Mouse (Mus musculus): ENCODE data around the gene Palmd.

The Palmd gene

DNA sequence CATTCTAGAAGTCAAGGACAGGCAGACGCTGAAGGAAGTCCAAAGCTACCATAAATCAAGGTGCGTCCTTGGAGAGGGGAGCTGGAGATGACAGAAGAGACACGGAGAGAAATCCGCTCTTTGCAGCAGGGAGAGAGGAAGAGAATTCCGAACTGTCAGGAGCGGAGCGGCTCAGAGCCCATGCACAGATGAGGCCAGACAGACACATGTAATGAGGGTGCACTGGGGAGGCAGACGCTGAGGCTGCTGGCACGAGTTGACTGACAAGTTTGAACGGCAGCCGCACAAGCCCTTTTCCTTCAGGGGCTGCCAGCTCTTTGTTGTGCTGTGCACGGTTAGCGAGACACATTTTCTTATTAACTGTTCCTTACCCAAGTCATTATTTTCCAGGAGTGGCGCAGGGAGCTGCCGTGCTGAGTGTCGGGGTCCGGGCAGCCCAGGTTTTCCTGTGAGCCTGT, at the start of gene Palmd:
Palmd (minus strand) TSS at position 448 of the 458 bp plus-strand sequence.
- no peak for DNase-seq (ENCODE audit: extremely low spot score, low read depth, low spot score)

DNA sequence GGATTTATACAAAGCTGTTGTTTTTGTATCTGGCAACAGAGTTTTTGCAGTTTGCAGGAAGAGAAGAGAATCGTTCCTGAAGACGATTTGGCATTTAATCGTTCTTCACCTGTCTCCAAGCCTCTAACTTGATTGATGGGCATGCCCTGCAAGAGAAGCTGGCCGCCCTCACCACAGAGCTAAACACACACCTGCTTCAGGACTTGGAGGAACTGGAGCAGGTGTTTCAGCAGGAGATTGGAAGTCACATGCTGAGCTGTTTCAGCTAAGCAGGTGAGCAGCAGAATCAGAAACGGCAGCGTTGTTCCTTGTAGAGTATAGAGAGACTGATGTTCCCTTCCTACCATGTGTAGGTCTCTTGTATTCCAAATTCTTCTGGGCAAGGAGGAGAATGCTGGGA, 41.4 kb upstream of the Palmd start:
- DNase-seq (ENCODE audit: extremely low spot score, low read depth, low spot score): no peak

DNA sequence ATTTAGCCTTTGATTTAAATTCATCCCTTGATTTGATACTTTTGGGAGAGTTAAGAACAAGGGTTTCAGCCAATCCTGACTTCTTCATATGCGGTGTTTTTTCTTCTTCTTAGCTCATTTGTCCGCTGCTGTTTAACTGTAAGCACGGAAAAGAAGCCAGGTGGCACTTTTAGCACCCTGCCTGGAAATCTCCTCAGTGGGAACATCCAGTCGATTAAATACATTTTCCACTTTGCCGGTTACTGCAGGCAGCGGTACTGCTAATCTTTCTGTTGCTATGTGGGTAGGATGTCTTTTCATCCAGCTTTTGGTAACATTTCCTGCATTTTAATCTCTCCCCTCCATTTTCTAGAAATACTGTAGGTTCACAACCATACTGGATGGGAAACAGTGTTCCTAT, 38.6 kb upstream of the Palmd start:
- DNase-seq (ENCODE audit: extremely low spot score, low read depth, low spot score): no peak

DNA sequence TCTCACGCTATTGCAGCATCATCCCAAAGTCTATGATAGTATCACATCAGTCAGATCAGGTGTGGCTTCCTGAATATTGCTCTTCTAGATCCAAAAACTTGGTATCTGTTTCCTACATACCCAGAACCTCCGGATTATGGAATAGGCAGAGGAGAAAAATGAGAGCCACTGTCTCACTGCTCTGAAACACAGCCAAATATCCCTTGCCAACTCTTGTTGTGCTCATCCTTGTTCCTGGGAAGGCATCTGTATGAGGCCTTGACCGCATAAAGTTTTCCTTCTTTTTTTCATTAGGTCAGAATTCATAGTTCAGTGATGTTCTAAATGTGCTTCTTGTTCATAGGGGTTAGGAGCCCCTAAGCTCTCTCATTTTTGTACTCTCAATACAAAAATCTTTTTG, 37.8 kb upstream of the Palmd start:
- no peak for DNase-seq (ENCODE audit: extremely low spot score, low read depth, low spot score)

DNA sequence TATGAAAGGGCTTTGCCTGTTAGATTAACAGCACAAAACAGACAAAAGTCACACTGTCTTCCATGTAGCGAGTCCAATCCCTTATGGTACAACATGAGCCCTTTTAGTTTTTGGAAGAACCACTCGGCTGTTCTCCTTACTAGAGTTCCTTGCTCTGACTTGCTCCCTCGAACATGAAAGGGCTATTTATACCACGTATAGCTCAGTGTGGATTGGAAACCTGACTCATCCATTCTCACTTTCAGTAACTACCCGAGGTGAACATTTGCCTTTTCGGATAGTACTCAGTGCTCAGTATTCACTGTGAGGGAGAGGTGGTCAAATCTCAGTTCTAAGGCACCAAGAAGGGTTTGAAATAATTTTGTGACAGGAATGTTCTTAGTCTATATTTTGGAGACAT, 34.6 kb upstream of the Palmd start:
- no peak for DNase-seq (ENCODE audit: extremely low spot score, low read depth, low spot score)

DNA sequence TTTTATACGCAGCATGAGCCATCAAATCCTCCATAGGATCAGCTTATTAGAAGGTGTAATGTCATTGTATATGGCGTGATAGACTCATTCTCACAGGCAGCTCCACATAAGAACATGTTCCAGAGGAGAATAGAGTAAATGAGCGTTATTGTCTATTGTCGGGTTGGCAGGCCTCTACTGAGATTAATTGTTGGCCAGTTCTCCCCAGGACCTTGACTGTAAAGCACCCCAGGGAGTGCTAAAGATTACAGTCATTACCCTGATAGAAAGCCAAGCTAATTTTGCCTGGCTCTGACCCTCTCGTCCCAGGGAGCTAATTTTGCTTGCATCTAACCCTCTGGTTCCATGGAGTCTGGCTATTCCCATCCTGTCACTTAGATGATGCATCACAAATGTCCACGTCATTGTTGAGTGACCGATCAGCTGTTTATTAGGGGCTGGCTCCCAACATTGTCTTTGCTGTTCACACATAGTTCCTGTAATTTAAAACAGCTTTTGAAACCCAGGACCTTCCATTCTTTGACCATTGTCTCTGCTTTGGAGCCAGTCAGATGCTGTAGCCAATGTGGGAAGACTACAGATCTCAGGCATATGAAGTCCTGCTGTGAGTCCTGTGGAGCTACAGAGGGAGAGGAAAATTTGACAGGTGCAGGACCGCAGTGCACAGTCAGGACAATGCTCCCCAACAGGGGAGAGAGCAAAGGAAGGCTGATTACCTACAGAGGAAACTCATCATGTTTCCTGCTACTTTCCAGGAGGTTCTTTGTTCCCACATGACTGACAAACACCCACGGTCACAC, 33.1 kb upstream of the Palmd start:
- DNase-seq (ENCODE audit: extremely low spot score, low read depth, low spot score): no peak

DNA sequence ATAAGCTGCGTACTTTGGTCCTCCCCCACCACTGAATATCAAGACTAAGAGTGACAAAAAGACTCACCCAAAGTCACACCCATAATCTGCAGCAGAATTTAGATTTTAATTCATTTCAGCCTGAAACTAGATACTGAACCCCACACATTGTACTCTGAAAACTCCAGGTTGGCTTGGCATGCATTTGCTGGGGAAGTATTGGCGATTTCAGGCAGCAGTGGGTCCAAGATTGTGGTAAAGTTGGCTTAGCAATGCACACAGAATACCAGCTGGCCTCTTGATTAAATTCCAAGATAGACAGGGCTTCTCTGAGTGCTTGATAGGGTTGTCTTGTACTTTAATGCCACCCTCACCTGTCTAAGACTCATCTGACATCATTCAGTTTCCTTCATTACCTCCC, 24.2 kb upstream of the Palmd start:
- DNase-seq (ENCODE audit: extremely low spot score, low read depth, low spot score): no peak

DNA sequence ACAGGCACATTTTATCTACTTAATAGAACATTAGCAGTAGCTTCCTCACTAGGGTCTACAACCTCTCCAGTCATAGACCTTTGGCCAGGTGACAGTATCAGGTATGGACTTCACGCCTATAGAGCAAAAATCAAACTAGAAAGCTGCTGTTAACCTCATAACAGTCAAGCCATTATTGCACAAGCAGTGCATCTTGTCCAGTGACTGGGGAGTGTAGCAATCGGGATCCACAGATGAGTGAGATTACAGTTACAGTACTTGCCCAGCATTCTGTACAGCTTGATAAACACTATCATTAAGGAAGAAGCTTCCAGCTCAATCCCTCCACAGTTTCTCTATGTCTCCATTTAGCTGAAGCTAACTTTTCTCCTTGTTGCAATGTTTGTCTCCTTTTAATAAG, 22.4 kb upstream of the Palmd start:
- DNase-seq (ENCODE audit: extremely low spot score, low read depth, low spot score): no peak

DNA sequence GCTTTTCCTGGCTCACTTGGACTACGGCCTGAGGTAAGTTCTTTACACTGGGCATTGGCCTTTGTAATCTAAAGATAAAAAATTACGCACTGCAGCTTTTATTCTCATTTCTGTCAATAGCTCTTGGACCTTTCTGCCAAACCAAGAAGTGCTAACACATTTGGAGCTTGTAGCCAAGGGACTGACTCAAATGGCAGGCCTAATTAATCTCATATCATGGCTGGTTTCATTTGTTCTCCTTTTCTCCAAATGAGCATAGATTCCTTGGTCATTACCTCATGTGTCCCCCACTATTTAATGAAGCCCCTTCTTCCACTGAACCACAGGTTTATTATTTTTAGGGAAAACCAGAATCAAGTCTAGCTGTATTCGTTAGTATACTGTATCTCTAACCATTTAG, 19.4 kb upstream of the Palmd start:
- DNase-seq (ENCODE audit: extremely low spot score, low read depth, low spot score): no peak

DNA sequence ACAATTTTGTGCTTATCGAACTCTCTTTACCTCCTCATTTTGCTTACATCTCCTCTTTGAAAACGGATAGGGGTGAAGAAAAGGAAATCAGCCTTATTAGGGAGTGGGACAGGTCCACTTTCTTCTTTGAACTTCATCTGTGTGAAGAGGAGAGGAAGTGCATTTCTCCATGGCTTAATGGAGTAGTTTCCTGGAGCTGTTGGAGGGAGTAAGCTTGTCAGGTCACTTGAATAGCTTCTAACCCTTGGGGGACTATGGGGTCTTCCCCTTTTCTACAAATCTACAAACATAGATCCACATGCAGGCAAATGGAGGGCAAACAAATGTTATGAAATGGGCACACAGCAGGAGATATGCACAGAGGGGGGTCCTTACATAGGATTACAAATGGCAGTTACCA, 17.7 kb upstream of the Palmd start:
- no peak for DNase-seq (ENCODE audit: extremely low spot score, low read depth, low spot score)

DNA sequence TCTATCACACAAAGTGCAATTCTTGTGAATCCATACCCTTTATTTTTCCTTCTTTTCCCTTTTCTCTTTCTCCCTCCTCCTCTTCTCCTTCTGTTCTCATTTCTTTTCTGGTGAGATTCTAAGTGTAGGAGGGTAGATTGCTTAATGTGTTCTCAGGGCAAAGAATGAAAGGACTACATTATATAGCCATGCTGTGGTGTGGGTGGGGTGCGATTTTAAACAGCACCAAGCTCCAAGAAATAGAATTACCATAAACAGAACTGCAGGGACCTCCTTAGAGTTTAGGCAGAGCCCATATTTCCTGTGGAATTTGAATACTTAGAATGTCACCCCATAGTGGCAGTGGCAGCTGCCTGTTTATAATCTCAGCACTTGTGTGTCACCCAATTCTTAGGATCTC, 17.0 kb upstream of the Palmd start:
- DNase-seq (ENCODE audit: extremely low spot score, low read depth, low spot score): no peak

DNA sequence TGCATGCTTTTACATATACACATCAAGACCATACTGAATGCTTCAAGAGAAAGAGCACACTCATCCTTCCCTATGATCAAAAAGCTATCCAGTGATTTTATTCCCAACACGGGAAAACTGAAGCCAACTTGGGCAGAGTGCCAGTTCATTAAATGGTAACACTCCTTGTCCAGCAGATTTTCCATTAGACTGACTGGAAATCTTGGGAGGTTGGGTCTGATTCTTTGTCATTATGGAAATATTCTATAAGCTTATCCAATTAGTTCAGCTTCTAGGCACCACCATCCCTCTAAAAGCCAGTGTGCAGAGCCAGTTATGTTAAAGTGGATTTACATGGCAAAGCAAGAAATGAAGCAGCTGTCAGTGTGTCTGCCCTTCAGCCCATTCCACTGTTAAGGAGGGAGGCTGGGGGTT, 16.3 kb upstream of the Palmd start:
- no peak for DNase-seq (ENCODE audit: extremely low spot score, low read depth, low spot score)

DNA sequence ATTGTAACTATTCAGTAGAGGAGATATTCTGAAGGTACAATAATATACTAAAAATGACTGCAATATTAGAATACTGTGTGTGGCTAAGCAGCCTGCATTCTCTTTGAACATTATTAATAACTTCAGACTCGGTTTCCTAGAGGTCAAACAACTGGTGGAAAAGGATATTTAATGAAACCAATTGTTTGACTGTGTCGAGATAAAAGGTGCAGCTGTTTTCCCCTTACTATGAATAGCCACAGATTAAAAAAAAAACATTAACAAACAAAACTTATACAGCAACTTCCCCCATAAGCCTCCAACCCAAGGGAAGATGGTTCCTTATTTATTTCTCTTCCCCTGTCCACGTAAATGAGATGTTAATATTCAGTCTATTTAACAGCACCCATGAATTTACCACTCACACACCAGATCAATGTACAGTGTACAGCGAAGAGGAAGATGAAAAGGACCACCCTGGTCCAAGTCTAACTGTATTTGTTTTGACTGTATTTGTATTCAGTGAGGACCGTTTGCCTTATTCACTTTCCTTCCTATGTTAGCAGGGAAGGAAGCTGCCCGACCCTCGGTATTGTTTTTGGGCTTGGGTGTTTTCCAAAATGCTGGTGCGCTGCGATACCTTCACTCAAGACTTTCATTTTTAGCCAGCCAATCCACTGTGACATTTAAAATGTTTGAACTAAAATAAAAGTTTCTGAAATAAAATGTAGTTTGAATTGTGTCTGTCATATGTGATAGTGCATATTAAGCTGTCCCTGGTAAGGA, 13.2 kb upstream of the Palmd start:
- DNase-seq (ENCODE audit: extremely low spot score, low read depth, low spot score): no peak

DNA sequence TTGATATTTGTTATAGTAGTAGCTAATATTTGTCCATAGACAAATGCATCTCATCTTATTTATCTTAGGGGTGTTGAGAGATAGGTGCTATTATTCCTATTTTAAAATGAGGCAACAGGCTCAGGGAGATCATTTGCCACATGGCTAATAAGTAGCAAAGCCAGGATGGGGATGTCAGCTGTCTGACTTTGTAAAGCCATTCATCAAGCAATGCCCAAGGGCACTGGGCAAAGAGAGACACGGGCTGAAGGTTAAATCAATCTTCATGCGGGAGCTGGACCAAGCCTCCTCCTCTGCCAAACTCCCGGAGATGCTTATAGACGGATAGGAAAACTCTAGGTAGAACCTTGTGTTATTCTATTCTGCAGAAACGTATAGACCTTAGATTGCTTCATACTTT, 999 bp upstream of the Palmd start:
- DNase-seq (ENCODE audit: extremely low spot score, low read depth, low spot score): no peak

DNA sequence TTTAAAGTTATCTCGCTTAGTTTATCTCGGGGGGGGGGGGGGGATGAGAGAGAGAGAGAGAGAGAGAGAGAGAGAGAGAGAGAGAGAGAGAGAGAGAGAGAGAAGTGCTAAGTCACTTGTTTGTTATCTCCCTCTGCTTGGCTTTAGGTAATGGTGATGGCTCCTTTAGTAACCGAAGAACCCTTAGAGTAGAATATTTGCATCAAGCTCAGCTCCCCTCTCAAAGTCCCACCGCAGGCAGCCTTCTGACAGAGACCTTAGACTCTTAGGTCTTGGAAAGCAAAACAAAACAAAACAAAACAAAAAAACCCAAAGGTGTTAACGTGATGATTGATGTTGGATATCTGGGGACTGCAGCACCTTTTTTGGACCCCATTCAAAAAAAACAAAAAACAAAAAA, 216 bp upstream of the Palmd start:
- no peak for DNase-seq (ENCODE audit: extremely low spot score, low read depth, low spot score)

DNA sequence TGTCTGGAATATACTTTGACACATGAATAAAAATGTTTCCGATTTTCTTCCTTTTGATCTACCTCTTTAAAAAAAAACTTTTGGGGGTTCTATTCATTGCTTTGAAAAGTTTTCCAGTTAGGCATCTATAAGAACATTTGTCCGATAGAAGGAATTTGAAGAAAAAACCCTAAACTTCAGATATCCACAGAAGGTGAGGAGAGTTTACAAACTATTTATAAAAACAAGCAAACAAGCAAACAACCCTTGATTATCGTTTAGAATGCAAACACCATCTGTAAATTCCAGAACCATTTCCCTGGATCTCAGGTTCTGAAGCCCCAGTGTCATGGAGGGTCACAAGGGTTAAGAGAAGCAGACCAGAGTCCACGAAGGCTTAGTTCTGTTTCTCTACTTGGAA, 820 bp downstream of the Palmd start, which contains the start of gene 4930455H04Rik:
4930455H04Rik (plus strand) TSS at position 301 of the 400 bp plus-strand sequence.
- no peak for DNase-seq (ENCODE audit: extremely low spot score, low read depth, low spot score)

DNA sequence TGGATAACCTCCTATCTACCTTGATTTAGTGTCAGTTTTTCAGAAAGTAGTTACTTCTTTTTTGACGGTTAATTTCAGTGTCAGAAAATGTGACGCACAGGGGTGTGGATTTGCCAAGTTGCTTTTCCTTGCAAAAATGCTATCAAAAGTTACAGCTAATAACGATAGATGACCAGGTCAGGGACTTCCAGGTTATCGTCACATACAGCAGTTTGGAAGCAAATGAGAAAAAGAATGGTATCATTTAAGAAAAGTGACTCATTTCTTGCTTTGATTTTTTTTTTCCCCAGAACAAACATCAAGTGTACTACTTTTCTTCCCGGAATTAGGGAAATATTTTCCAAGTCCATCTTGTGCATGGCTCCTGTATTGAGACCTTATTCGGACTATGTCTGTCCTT, 1.4 kb downstream of the Palmd start:
- no peak for DNase-seq (ENCODE audit: extremely low spot score, low read depth, low spot score)

DNA sequence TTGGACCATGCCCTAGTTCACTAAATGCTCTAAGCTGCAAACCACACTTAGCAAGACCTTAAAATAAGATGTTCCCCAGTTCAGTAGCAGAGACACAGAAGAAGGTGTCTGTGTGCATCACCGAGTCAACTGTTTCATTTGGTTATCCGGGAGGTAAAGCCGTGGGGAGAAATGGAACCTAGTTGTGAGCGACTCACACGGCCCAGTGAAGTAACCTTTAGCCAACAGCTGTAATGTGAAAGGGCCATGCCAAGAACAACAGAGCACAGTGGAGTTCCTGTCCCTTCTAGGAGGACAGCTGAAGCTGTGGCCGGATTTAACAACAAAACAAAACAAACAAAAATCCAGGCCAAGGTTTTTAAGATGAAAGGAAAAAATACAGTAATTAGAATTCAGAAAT, 2.0 kb downstream of the Palmd start:
- DNase-seq (ENCODE audit: extremely low spot score, low read depth, low spot score): no peak

DNA sequence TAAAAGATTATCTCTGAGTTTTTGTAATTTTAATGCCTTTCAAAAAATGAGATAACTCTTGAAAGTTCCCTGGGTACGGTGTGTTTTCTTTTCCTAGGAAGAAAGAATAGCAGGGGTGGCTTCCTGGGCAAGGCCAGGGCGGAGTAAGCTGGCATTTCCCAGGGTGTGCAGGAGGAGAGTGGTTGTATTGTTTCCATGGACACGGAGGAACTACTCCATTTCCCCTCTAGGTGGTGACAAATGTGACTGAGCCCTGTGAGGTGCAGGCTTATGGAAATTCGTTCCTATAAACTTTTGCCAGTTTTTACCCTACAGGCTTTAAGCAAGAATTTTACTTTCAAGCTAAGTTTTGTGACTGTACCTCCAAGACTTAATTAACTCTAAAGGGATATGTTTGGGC, 2.6 kb downstream of the Palmd start:
- no peak for DNase-seq (ENCODE audit: extremely low spot score, low read depth, low spot score)

DNA sequence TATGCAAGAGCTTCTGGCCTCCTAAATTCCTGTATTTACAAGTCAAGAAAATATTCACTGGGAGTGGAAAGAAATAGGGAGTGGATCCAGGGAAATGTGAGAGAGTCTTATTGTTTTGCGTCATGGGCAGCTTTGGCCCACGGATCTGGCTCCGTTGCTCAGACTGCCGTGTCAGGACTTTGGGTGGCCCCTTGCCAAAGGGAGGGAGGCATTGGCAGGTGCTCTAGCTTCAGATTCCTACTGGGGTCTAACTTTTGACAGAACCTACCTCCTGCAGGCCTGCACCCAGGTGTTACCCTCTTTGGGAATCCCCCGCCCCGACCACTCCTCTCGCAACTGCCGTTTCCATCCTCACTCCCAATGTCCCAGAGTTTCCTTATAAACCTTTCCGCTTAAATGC, 4.4 kb downstream of the Palmd start:
- DNase-seq (ENCODE audit: extremely low spot score, low read depth, low spot score): no peak

DNA sequence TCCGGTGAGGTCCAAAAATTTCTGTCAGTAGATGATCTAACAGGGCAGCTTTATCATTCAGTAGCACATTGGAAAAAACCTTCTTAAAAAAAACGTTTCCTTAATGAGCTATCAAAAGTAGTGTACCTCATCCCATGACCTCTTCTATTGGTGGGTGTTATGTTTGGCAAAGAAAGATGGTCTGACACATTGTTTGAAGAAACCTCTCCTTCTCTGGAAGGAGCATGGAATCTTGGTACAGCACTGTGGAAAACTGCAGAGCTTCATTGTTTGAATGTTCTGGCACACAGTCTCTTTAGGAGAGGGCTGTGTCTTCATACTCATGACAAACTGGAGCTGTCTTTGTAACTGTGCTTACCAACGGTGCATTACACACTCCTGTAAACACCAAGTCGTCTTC, 5.6 kb downstream of the Palmd start:
- DNase-seq (ENCODE audit: extremely low spot score, low read depth, low spot score): no peak

DNA sequence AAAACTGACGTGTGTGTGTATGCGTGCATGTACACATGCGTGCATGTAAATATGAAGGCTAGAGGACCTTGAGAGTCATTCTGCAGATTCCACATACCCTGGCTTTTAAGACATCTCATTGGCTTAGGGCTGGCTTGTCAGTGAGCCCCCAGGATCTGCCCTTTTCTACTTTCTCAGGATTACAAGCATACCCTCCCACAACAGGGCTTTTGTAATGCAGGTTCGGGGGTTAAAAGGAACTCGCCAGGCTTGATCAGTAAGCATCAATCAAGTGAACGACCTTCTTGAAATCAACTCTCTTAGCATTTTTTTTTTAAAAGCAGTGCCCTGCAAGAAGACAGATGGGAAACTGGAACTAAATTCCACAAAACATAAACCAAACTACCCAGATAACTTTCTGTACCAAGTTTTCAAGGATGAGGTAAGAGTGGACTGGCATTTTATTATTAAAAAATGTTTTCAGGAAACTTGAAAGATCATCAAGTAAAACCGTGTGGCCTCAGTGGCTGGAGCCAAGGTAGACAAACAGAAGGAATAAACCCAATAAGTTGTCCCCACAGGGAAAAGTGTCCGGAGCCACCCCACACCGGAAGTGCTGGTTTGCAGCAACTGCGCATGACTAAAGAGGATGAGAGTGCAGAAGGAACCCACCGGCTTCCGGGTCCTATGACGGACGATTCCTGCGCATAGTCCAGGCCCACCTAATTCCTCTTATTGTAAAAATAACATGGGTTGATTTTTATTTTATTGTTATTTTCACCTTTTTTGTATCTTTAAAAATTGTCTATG, 7.2 kb downstream of the Palmd start:
- no peak for DNase-seq (ENCODE audit: extremely low spot score, low read depth, low spot score)

Data from hindlimb bud, embryonic 11.5 days (tissue).